17 mouse cellular contexts compared by ENCODE assay signal in the genomic region with DNA sequence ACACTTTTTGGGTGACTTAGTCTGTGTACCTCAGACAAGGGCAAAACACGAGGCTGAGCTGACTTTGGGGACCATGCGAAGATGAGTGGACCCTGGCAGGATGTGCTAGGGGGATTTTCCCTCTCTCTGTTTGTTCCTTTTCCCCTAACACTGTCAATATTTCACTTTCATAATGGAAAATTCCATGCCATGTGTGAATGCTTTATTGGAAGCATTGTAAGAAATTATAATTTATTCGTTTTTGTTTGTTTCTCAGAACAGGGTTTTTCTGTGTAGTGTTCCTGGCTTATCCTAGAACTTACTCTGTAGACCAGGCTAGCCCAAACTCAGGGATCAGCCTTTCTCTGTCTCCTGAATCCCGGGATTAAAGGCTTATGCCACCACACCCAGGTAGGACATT. TPM values are rescaled to one million over a fixed set of nuclear protein-coding genes. Genes with fewer than 3 reads are reported as not detected.
"Had no signal": no experiment of that assay in that cellular context is flagged by ENCODE, and none has a peak within 500 bp of the region (broad histone marks: within the 10 kb centered on the region; RNA-seq: fewer than 3 reads in every experiment).

No protein-coding gene starts in this region.

- H3K4me2 ChIP-seq: neural tube, embryonic 12.5 days; neural tube, embryonic 13.5 days; neural tube, embryonic 15.5 days; stomach, embryonic 15.5 days had no signal

- H3K4me3 ChIP-seq: neural tube, embryonic 12.5 days; neural tube, embryonic 13.5 days; neural tube, embryonic 15.5 days; stomach, embryonic 15.5 days had no signal

- H3K4me1 ChIP-seq: neural tube, embryonic 12.5 days had no signal

- H3K36me3 ChIP-seq: neural tube, embryonic 12.5 days; neural tube, embryonic 13.5 days; neural tube, embryonic 15.5 days; stomach, embryonic 15.5 days had no signal

- H3K9ac ChIP-seq: neural tube, embryonic 12.5 days; neural tube, embryonic 13.5 days; neural tube, embryonic 15.5 days; stomach, embryonic 15.5 days had no signal

- H3K9me3 ChIP-seq: neural tube, embryonic 12.5 days; neural tube, embryonic 13.5 days; neural tube, embryonic 15.5 days; stomach, embryonic 15.5 days had no signal

- DNase-seq: retina, postnatal 1 day; right cerebral cortex, adult 18-20 months; right cerebral cortex, postnatal 14 days; right cerebral cortex, postnatal 25 days; right cerebral cortex, postnatal 4 days; spleen, adult 18-20 months; thymus, adult 18-20 months; thymus, adult 2 months; thymus, postnatal 25 days; thymus, postnatal 36 days; thymus, postnatal 4 days had no signal

- H3K27ac ChIP-seq: neural tube, embryonic 12.5 days; neural tube, embryonic 13.5 days; neural tube, embryonic 15.5 days; stomach, embryonic 15.5 days; stomach, postnatal 0 days had no signal

RNA-seq across cellular contexts. Expression of a gene that starts 0.8 kb away (rescaled TPM):
- total RNA-seq: neutrophil, adult 5-6 weeks had no signal
